Mouse (Mus musculus) cerebellum, adult 11-12 months (tissue): ENCODE results near the gene Pnrc2.
A peak's percentile ranks its signal among the peaks of the same experiment; 100 is the strongest.

Experiments used
- DNase-seq: peaks from one replicate; pipeline ENCODE4 v3.0.0; 2022

Gene Pnrc2

DNA sequence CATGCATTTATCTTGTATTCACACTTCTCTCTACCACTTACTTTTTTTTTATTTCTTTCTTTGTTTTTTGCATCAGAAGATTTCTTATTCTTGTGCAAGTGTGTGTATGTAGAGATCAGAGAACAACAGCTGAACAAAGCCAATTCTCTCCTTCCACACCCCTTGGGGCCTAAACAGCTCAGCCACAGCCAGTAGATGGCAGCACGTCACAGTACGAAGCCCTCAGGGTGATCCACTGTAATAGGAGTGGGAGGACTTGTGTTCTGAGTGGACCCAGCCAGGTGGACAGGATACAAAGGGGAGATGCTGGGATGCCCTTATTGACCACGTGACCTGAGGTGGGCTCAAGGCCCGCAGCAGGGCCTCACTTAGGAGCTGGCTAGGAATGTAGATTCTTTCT, 16.2 kb upstream of the Pnrc2 start:
- DNase-seq = peak; percentile 39

DNA sequence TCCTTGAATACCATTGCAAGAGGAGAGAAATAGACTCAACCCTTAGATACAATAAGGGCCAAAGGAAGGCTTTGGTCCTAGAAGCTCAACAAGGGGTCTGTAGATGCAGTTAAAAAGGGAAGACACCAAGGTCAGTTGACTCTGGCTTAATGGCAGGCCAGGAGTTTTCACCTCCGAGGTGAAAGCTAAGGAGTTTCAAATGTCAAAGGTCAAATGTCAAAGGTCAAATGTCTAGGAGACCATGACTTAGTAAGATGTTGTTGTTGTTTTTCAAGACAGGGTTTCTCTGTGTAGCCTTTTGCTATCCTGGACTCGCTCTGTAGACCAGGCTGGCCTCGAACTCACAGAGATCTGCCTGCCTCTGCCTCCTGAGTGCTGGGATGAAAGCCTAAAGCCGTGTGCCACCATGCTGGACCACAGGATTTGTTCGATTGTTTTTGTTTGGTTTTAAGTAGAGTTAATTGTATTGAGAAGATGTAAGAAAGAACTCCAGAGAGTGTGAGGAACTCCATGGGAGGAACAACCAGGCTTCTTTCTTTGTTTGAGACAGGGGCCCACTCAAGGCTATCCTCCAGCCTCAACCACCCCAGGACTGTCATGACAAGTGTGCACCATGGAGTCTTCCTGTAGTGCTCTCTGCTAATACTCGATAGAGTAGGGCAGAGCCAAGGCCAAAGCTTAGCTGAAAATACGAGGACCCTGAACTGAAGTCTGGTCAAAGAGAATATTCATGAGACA, 15.7 kb upstream of the Pnrc2 start:
- DNase-seq = no peak

DNA sequence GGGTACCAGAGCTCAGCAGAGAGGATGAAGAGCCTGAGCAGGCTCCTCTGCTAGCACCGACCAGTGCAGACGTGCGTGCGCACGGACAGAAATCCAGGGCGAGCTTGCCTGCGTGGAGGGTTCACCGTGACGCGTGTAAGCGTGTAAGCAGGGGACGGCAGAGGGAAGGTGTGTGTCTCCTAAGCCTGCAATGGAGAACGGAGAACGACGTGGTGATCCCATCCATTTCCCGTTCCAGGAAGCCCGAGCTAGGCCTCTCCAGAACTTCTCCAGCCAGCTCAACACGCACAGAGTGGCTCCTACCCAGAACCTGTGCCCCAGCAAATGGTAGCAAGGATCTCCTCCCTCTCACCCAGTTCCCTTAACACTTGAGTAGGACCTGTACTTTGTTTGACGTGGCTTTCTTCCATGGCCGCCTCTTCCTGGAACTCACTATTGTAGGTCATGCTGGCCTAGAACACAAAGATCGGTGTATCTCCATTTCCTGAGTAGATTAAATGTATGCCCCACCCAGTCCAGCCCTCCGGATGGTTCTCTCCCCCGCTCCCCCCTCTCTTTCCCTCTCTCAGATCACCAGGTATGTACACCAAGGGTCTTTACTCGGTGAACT, 14.9 kb upstream of the Pnrc2 start:
- no peak for DNase-seq

DNA sequence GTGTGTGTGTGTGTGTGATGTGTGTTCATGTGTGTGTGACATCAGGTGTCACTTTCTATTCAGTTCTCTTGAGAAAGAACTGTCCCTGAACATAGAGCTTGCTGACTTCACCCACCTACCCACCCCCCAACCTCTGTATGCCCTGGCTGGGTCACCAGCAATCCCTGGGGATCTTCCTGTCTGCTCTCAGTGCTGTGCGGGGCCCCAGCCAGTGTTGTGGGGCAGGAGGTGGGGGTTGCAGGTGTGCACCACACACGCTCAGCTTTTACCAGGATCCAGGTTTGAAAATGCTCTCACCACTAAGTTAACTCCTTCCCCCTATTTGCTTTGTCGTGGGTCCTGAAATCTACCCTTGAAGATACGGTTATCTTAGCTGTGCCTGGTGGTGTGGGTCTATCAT, 12.5 kb upstream of the Pnrc2 start:
- DNase-seq = no peak

DNA sequence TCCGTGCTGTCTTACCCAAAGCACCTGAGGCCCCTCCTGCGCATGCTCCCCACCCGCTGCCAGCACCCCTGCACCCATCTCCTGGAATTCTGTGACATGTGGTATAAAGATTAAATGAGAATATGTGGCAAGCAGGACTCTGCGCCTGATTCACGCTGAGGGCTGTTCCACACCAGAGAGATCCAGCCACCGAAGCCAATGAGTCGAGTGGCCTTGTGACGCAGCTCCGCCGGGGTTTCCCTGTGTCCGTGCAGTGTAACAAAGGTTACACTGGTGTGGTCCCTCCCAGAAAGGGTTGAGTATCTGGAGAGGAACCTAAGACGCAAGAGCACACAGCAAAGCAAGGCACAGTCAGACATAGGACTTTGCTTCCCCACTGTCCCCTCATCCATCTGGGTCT, 12.0 kb upstream of the Pnrc2 start:
- no peak for DNase-seq

DNA sequence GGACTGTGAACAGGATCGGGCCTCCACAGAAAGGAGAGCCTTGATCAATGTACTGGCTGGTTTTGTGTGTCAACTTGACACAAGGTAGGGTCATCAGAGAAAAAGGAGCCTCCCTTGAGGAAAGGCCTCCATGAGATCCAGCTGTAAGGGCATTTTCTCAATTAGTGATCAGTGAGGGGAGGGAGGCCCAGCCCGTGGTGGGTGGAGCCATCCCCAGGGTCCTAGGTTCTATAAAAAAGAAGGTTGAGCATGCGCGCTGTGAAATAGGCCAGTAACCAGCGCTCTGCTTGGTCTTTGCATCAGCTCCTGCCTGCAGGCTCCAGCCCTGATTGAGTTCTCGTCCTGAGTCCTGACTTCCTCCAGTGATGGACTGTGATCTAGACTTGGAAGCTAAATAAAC, 10.9 kb upstream of the Pnrc2 start:
- no peak for DNase-seq

DNA sequence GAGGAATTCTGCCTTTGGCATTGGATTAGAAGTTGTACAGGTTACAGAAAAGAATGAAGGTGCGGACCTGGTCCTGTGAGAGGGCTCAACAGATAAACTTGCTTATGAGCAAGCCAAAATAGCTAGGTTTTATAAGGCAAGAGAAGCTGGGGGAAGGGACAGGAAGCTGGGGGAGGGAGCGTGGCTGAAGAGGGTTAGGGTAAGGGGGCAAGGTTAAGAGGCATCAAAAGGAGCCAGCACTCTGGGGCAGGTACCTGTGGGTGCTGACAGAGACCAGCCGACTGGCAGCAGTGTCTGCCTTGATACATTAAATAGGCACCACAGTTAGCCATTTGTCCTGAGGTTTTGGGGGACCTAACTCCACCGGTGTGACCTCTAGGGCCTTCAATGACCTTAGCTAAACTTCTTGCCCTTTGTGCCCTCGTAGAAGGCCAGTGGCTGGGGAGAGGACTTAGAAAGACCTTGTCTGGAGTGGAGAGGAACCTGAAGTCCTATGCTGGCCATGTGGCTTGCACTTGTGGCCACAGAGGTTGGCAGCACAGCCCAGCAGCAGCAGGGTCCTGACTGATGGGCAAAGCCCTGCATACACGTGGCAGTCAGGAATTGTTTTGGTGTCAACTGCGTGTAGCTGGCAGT, 10.3 kb upstream of the Pnrc2 start:
- DNase-seq = no peak

DNA sequence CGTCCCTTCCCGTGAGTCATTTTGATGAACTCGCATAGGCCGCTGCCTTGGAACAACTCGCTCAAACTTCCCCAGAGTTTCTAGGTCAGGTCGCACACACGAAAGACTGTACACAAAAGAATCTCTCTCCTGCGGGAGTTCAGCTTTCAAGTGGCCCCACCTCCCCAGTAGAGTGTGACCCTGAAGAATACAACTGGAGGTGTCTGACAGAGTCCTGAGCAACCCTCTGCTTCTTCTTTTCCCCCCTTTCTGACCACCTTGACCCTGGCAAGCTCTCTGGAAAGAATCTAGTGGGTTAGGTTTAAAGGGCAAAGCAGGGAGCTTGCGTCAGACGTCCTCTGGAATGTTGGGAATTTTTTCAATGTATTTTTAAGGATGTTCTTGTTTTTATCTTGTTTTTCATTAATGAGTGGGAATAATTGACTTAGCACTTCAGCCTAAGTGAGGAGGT, 9.8 kb upstream of the Pnrc2 start:
- no peak for DNase-seq

DNA sequence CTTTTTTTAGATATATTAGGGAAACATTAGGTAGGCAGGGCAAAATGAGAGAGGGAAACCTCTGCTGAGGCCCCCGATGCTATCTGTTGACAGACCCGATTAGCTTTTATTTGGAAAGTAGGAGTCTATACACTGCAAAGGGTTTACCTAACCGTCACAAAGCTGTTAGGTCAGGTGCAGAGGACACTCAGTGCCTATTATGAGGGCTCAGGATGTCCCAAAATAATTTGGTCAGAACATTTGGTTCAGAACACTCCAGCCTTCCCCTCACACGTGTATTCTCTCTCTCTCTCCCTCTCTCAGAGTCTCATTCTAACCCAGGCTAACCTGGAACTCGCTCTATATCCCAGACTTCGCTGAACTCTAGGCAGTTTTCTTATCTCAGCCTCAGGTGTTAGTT, 8.4 kb upstream of the Pnrc2 start:
- DNase-seq = no peak

DNA sequence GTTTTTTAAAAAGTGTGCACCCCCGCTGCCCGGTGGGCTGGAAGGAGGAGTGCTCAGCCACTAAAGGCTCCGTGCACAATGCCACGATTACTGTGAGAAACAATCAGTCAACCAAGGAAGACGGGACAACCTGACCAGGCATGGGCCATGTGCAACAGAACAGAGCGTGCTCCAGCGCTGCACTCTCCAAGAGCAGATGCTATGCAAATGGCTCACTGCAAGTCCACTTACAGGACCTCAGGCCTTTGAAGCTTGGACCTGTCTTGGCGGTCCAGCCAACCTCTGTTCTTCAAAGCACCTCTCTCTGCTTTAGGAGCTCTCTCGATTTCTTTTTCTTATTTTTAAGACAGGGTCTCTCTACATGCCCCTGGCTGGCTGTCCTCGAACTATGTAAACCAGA, 6.9 kb upstream of the Pnrc2 start:
- DNase-seq = no peak

DNA sequence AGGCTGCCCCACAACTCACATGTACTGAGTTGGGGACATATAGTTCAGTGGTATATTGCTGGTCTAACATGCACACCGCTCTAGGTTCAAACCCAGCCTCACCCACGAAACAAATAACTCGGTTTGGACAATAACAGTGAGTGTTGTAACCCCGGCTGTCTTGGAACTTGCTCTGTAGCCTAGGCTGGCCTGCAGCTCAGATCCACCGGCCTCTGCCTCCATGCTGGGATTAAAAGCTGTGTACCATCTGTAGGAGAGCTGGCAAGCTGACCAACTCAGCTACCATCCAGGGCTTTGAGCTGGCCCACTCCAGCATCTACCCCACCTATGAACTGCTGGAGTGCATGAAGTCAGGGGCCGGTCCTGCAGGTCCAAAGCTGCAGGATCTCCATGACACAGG, 6.4 kb upstream of the Pnrc2 start:
- no peak for DNase-seq

DNA sequence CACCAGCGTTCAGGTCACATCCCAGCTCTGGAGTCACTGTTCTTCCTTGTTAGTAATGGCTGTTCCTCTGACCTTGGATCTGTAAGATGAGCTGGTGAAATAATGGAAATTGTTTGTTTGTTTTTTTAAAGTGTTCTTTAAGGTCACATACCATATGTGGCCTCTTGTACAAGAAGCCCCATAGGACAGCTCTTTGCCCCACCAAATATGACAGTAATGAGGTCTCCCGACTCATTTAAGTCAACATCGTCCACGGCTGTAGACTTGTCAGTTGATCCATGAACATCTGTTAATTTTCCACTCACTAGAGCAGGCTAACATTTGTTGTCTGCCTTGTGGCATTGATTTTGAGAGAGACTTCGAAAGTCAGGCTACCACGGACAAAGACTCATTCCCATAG, 5.4 kb upstream of the Pnrc2 start:
- no peak for DNase-seq

DNA sequence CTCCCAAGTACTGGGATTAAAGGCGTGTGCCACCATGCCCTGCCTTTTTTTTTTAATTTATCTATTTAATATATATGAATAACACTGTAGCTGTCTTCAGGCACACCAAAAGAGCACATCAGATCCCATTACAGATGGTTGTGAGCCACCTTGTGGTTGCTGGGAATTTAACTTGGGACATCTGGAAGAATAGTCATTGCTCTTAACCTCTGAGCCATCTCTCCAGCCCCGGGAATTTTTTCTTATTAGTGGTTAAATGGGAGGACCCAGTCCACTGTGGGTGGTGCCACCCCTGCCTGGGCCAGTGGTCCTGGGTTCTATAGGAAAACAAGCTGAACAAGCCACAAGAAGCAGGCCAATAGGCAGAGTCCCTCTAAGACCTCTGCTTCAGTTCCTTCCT, 4.1 kb upstream of the Pnrc2 start:
- no peak for DNase-seq

DNA sequence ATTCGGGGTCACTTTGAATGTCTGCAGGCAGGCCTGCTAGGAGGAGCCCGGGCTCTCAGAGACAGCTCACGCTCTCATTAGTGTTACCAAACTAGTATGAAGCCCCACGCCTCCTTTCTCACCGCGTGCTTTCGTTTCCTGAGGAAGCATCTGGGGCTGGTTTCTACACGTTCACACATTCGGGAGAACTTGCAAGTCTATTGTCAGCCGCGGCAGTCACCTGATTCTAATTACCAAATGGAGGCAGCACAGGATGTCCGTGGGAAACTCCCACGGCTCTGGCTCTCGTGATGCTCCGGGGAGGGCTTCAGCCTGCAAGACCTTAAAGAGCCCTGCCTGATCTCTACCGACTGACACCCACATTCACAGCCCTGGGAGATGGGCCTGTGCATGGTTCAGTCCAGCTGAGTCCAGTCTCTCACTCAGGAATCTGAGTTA, 3.0 kb upstream of the Pnrc2 start:
- peak; percentile 61 for DNase-seq

DNA sequence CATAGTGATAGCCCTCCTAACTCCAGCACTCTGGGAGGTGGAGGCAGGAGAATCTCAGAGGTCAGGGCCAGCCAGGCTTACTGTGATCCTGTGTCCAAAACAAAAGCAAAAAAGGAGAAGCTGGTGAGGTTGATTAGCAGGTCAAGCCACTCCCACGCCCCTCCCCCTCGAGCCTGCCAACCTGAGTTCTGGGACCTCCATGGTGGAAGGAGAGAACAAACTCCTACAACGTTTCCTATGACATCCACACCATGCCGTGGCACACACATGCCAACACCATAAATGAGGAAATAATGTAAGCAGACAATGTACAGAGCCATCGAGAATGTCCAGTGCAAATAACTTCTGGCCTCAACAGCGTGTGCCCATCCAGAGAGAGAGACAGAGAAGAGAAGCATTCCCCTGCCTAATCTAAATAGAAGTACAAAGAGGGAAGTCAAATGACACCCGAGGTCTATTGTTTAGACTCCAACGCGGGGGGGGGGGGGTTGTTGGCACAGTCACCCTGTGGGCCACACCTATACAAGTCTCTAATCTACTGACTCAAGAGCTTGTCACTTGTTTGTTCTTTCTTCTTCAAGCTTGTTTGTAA, 2.4 kb upstream of the Pnrc2 start:
- peak; percentile 47 for DNase-seq

DNA sequence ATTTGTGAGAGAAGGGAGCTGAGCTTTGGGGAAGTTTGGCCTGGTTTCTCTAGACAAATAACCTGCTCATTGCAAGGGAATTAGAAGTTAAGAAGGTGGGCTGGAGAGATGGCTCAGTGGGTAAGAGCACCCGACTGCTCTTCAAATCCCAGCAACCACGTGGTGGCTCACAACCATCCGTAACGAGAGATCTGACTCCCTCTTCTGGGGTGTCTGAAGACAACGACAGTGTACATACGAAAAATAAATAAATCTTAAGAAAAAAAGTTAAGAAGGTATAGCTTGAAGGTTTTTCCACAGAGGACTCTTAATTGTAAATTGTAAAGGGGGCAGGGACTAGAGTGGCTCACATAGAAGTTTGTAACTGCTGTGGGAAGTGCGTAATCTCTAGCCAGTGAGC, 1.9 kb upstream of the Pnrc2 start:
- DNase-seq = no peak

DNA sequence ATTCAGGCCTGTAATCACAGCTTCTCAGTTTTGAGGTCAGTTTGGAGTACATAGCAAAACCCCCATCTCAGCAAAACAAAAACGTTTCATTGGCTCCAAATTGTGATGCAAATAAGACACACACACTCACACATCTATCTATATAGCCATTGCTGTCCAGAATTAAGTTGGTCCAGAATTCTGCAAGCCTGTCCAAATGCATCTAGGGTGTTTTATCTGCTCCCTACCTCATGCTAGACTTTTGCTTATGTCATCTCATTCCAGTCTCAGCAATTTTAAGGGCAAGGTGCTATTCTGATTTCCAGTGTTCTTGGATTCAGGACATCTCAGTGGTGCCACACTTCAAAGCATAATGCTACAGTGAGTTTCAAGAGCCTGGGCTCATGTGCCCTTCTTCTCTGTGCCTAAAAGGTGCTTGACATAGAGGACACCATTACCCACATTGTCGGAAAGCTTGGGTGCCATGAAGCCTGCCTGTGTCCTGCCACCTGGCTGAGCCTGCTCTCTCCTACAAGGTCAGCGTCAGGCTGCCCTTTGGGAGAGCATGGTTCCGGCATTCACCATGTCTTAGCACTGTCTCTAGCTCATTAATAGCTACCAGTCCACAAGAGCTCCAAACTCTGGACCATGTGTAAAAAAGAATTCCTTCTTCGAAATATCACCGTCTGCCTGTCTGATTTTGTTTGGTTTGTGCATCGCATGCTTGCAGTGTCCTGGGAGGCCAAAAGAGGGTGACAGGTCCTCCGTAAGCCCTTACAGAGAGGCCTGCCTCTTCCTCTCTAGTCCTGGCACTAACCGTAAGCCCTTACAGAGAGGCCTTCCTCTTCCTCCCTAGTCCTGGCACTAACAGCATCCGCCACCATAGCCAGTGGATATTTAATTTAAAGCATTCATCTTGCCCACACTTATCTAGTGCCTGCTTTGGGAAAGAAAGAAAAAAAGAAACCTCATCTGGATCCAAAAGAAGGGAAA, 1.2 kb upstream of the Pnrc2 start:
- no peak for DNase-seq

DNA sequence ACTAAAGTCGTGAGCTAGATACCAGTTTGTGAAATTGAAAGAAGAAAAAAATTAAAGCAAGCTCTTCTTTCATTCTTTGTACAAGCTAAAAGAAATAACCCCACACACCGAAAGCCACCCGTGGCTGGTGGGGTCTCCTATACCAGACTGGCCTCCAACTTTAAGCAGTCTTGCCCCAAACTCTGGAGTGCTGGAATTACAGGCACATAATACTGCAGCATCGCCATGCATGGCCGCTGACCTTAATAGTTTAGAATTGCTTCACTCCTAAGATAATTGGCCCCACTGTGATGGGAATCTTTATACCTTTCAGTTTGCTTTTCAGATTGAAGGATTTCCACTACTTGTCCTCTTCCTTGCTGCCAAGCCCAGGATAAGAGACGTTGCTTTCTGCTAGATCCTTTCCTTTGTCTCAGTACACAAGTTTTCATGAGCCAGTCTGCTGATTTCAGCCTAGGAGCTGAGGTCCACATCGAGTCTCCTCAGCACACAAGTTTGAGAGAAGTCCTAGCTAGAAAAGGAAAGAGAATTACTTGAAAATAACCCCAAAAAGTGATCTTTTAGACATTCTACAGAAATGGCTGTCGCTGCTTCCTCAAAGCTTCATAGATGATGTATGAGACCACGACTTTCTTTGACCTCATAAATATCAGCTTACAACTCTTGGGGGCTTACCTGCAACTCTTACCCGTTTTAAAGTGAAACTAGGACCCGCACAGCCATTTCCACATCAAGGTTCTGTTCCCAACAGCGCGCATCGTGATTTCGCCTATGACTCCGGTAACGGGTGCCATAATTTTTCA, 860 bp downstream of the Pnrc2 start:
- no peak for DNase-seq

DNA sequence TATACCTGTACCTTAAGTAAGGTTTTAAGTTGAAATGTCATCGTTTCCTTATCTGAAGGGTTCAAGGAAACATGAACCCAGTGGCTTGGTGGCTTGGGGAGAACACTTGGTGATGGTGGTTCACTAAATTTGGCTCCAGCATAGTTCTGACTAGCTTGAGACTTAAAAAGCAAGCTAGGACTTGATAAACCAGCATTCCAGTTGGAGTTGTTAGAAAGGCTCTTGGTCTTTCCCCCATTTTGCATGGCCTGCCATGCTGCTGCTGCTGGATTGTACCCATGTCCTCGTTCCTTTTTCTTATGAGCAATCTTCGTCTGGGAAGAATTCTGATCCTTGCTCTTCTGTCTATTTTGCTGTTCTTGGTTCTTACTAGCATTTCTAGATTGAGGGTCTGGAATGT, 1.6 kb downstream of the Pnrc2 start:
- no peak for DNase-seq

DNA sequence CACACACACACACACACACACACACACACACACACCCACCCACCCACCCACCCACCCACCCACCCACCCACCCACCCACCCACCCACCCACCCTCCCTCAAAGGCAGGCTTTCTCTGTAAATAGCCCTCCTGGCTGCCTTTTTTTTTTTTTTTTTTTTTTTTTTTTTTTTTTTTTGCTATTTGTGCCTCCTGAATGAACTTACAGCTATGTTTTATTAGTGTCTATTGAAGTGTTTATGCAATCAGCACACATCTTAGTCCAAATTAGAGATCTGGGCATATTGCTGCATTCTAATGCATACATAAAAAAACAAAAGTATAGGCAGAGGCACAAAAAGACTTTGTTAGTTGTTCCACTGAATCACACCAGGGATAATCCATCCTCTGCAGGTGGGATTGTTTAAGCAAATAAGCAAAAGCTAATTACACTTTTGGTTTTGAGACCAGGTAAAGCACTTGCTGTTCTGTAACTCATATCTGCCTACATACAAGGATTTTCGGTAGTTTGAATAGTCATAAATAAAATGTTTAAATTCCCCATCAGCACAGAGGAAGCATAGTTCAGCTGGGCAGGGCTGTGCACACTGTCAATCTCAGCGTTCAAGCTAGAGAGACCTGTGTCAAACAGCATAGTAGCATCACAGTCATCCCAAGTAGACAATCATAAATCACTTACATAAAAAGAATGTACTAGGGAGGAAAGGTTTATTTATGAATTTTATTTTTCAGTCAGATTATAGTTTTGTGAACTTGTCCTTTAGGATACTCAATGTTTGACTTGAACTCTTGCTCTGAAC, 3.2 kb downstream of the Pnrc2 start:
- DNase-seq = no peak

DNA sequence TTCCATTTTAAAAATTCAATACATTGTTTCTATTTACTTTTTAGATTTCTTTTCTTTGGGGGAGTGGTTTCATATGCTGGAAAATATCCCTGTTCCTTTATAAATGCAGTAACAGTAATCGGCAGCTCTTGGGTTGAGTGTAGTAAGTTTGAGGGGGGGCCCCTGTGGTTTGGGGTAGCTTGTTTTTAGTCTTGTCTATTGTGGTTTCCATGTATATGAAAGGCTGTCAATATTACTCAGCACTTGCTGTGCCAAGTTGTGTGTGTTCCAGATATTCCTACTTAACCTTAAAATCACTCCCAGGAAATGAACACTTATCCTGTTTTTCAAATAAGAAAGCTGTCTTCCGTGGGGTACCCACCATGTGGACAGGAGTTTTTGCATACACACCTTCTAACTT, 4.7 kb downstream of the Pnrc2 start:
- no peak for DNase-seq
